Mouse (Mus musculus) left cerebral cortex, postnatal 10 days (tissue): ENCODE results near the gene Olfr1179. TPM values are rescaled to one million over a fixed set of nuclear protein-coding genes. Genes with fewer than 3 reads are reported as not detected.
"Not testable (repeated sequence)": the region's sequence is repeated elsewhere in the genome, so short reads cannot be mapped to it uniquely, and the experiment has no call there.

Source experiments
- DNase-seq, 2 experiments: peaks; one replicate each; pipeline ENCODE4 v3.0.0; 2021 to 2022; ENCODE audit warnings: low spot score in 2 of 2, mixed read lengths in 1 of 2; ENCODE audit errors: extremely low spot score in 1 of 2
- intact Hi-C: fragments of 180-260 bp; cut with DNase I; formaldehyde crosslinking; loops from one replicate; pipeline ENCODE4 v1.15.1; 2025
- total RNA-seq, 2 experiments: library from RNA; stranded (reverse); gene quantifications; 2 replicates each; pipeline ENCODE4 v1.2.3; 2021

Gene Olfr1179
- total RNA-seq, result not detected

DNA sequence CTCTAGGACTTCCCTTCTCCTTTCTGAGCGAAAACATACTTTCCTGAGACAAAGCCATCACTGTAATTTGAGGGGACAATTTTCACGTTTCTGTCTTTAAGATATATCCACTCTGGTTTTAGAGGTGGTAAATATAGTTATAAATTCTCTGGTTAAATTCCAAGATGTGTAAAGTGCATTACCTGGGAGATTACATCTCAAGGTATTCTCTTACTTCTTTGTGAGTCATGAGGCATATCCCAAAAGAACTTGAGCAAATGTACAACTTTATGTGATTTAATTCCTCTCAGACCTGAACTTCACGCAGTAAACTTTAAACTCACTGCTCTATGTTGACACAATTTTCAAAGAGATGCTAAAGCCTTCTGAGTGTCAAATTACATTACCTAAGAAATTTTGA is at the start of gene Olfr1179:
Gene Olfr1179 (minus strand): TSS at position 101 of the 400 bp plus-strand sequence.
- intact Hi-C loops, result no loop called here
- DNase-seq, result no peak

DNA sequence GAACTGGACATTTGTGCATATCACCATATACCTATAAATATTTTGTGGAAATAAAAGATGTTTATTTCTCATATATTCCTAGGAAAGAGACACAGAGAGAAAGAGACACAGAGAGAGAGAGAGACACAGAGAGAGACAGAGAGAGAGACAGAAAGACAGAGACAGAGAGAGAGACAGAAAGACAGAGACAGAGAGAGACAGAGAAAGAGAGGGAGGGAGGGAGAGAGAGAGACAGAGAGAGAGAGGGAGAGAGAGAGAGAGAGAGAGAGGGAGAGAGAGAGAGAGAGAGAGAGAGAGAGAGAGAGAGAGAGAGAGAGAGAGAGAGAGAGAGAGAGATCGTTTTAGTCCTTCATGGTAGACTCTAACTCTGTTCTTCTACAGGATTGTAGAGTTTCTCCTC is 48.3 kb upstream of the Olfr1179 start, which contains the start of gene Olfr1183:
Gene Olfr1183 (plus strand): TSS at position 301 of the 400 bp plus-strand sequence.
- DNase-seq, intact Hi-C loops: not testable (repeated sequence)

DNA sequence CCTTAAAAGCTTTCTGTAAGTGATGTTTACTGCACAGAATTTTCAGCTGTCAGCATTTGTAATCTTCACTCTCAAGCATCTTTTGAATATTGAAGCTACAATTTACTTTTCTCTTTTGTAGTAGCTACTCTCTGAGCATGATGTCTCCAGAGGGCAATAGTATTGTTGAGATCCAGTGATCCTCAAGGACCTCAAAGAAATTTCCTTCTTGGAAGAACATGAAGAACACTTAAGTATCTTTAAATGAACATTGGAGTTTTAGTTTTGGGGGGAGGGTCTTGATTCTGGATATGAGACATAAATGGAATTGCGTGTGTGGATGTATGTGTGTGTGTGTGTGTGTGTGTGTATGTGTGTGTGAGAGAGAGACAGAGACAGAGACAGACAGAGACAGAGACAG is 42.8 kb upstream of the Olfr1179 start, which contains the start of gene Gm13757:
Gene Gm13757 (minus strand): TSS at position 101 of the 400 bp plus-strand sequence.
- DNase-seq, result no peak
- intact Hi-C loops, result no loop called here

DNA sequence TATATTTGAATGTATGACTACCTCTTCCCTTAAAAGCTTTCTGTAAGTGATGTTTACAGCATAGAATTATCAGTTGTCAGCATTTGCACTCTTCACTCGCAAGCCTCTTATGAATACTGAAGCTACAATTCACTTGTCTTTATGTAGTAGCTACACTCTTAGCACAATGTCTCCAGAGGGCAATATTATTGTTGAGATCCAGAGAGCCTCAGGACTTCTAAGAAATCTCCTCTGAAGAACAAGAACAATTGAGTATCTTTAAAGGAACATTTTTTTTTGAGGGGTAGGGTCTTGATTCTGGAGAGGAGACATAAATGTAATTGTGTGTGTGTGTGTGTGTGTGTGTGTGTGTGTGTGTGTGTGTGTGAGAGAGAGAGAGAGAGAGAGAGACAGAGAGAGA is 19.8 kb upstream of the Olfr1179 start, which contains the start of gene Olfr1181:
Gene Olfr1181 (minus strand): TSS at position 101 of the 400 bp plus-strand sequence.
- DNase-seq, result no peak
- intact Hi-C loops, result no loop called here

DNA sequence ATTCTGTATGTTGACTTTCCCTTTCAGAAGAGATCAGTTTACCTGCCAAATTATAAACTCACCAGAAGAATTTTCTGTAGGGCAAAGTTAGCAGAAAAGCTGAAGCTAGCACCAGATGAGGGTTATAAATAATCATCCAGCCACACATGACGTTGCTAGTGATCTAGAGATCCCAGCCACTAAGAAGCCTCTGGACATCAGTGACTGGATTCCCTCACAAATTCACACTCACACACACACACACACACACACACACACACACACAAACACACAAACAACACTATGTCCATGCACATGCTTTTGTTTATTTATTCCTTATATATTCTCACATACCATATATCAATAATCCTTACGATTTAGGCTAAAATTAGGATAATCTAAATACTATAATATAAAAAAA is 12.8 kb upstream of the Olfr1179 start, which contains the start of gene Olfr1180:
Gene Olfr1180 (minus strand): TSS at position 101 of the 400 bp plus-strand sequence.
- intact Hi-C loops, result no loop called here
- DNase-seq, result no peak

DNA sequence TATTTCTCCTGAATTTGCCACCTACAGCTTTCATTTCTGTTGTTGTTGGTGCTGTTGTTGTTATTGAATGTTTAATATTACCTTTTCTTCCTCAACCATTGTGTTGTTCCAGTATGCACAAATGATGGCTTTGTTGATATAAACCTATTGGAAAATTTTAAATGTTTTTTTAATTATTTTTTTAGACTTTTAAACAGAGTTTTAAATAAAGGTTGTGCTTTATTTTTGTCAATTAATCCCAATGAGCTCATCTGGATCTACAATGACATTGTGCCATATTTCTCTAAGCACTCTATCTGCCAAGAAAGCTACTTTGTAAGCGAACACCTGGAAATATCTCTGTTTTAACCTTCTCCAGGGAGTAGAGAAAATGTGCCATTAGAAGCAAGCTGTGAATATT is 19.5 kb downstream of the Olfr1179 start, which contains the start of gene Olfr1178:
Gene Olfr1178 (plus strand): TSS at position 301 of the 400 bp plus-strand sequence.
- no peak for DNase-seq
- intact Hi-C loops, result no loop called here

DNA sequence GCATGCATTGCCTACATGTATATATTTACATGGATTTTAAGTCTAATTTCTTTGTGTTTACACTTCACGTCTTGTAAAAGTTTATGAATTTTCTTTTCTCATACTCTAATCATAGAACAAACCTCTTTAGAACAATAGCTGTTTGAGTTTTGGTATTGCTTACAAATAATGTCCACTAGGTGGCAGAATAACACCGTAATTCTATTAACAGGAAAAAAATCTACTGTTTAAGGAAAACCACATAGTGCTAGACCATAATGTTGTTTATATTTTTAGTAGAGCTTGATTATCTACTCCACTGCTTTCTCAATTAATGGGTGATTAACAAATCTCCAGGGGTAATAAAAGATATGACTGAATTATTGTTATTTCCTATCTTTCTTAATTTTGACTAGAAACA is 49.9 kb downstream of the Olfr1179 start:
- DNase-seq, result peak in 1 of 2 experiments; percentile 23
- intact Hi-C loops, result no loop called here

Other genes starting within 250 kb of the Olfr1179 start
- not detected for gene Olfr1168, start 224.6 kb downstream of the Olfr1179 start, total RNA-seq
- gene Olfr1170, start 178.1 kb downstream of the Olfr1179 start, total RNA-seq, result not detected
- not detected for gene Olfr1173, start 126.6 kb downstream of the Olfr1179 start, total RNA-seq
- not detected for gene Olfr1174-ps, start 91.3 kb downstream of the Olfr1179 start, total RNA-seq
- not detected for gene Olfr1175-ps, start 79.2 kb downstream of the Olfr1179 start, total RNA-seq
- gene Olfr1176, start 69.7 kb downstream of the Olfr1179 start, total RNA-seq, result not detected
- gene Olfr1177-ps, start 60.0 kb downstream of the Olfr1179 start, total RNA-seq, result not detected
- gene Olfr1178, start 19.4 kb downstream of the Olfr1179 start, total RNA-seq, result not detected
- not detected for gene Olfr1180, start 12.7 kb upstream of the Olfr1179 start, total RNA-seq
- not detected for gene Olfr1181, start 19.7 kb upstream of the Olfr1179 start, total RNA-seq
- not detected for gene Gm13757, start 42.7 kb upstream of the Olfr1179 start, total RNA-seq
- not detected for gene Olfr1183, start 48.4 kb upstream of the Olfr1179 start, total RNA-seq
- gene Olfr1184, start 77.1 kb upstream of the Olfr1179 start, total RNA-seq, result not detected
- gene Olfr1185-ps1, start 86.9 kb upstream of the Olfr1179 start, total RNA-seq, result not detected
- not detected for gene Olfr1186, start 112.1 kb upstream of the Olfr1179 start, total RNA-seq
- not detected for gene Olfr1188, start 150.5 kb upstream of the Olfr1179 start, total RNA-seq
- gene Olfr1189, start 180.0 kb upstream of the Olfr1179 start, total RNA-seq, result not detected
- under 1 TPM in 1 of 2 experiments, not detected in 1; 0.06 TPM for gene Olfr1191-ps1, start 234.1 kb upstream of the Olfr1179 start, total RNA-seq
- not detected for gene Olfr1192-ps1, start 242.1 kb upstream of the Olfr1179 start, total RNA-seq